Mouse (Mus musculus) liver, postnatal 0 days (tissue): ENCODE data around the gene Gimap4.

ENCODE experiments used
- CTCF ChIP-seq: sonication (generic); IDR thresholded peaks from 2 replicates; pipeline ENCODE4 v1.5.1; 2016; ENCODE audit warnings: antibody characterized with exemption, low read depth
- EP300 ChIP-seq: IDR thresholded peaks from 2 replicates; pipeline ENCODE4 v1.6.1; 2016; ENCODE audit warnings: antibody characterized with exemption, low read depth, mild to moderate bottlenecking

DNA sequence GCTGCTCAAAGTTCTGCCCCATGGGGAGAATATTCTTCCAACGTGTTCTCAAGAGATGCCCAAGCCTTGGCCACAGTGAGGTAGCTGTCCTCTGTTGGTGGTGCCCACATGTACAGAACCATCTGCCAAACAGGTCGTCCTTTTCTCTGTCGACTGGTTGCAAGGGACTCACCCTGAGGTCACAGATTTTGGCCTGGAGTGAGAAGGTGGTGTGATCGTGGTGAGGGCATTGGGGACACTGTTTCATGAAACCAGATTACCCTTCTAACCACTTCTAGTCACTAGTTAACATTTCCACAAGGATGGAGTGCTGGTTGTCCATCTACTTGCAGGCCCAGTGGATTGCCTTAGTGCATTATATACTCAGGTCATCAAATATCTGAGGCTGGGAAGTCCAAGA lies 35.6 kb upstream of the Gimap4 start:
- TF ChIP-seq CTCF (no peak), EP300 (no peak)
